Mouse (Mus musculus): ENCODE measurements at regions not wholly inside any gene's neighbourhood (a gene's known extent, or its start where the extent isn't known, plus 50 kb on each side); places are given as distances from the start of the nearest gene placed in this dataset.

DNA sequence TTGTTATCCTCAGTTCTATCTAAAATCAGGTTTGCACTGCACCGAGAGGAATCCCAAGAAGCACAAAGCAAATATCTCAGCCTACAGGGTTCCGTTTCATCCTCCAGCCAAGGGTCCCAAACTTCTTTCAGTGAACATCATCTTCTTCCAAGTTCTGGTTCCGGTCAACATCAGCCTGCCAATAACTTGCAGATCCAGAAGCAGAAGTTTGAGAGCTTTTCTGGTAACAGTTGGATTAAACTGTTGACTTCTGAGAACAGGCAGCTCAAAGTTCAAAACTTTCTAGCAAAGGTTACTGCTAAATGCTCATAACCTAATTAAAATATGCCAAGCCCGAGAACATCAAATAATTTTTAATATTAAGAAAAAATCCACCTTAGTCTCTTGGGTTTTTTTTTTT, 237.0 kb upstream of the Gm37988 start:
- no peak overlapping the region for H3K4me3 ChIP-seq (replicated peaks)
- no peak for TF ChIP-seq GATA1 (IDR thresholded peaks at IDR 0.05; ENCODE audit: low read length)
- TF ChIP-seq TAL1 (IDR thresholded peaks at IDR 0.05; ENCODE audit: low read length), result no peak
- peaks cover 11% of the 10 kb centered on the region for H3K27me3 ChIP-seq (ENCODE audit: control insufficient read depth)
- H3K9me3 ChIP-seq (ENCODE audit: control insufficient read depth, low read length), result 0 out of 2 replicates have a peak, but pooled peaks cover 2% of the 10 kb centered on the region
- peaks cover 3% of the 10 kb centered on the region; the same call in 1 of the 2 replicates for H3K4me1 ChIP-seq (ENCODE audit: control insufficient read depth)
- no peaks in the 10 kb centered on the region for H3K36me3 ChIP-seq (ENCODE audit: control insufficient read depth)

DNA sequence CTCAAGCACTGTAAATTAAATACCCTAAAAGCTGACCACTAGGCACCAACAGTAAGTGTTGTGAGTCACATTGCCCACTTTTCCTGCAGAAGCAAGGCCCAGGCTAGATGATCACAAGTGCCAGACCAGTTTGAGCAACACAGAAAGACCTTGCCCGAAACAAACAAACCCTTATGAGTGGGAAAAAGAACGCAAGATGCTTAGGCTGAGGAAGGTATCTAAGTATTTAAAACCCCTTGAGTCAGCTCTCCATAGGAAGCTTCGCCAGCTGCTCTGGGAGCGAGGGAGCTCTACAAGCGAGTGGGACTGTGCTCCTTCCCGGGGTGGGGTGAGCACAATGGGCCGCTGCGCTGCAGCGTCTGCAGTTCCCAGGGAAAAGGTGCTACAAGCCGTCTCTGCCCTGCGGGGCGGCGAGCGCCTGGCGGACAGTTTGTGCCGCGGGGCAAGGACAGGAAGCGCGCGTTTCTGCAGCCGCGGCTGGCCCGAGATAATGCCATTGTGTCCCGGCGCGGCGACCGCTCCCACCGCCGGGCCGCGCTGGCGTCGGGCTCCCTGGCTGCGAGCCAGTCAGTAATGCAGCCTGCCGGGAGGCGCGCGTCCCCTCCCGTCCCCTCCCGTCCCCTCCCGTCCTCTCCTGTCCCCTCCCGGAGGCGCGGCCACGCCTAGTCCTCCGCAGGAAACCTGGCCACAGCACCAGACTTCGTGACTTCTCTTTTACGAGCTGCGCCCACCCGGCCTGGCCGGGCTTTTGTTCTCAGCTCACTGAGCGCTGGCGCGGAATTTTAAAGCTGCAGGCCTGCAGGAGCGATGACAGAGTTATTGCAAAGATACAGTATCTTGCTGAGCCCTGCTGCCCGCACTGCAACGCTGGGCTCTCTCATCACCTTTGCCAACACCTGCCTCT, 236.1 kb upstream of the Gm37988 start:
- Histone ChIP-seq H3K4me1 (ENCODE audit: control insufficient read depth) (peaks cover 3% of the 10 kb centered on the region; the same call in 1 of the 2 replicates), H3K9me3 (ENCODE audit: control insufficient read depth, low read length) (0 out of 2 replicates have a peak, but pooled peaks cover 2% of the 10 kb centered on the region), H3K4me3 (replicated peaks) (peak overlapping the region; percentile 36), H3K36me3 (ENCODE audit: control insufficient read depth) (no peaks in the 10 kb centered on the region), H3K27me3 (ENCODE audit: control insufficient read depth) (peaks cover 11% of the 10 kb centered on the region)
- TF ChIP-seq GATA1 (IDR thresholded peaks at IDR 0.05; ENCODE audit: low read length) (no peak), TAL1 (IDR thresholded peaks at IDR 0.05; ENCODE audit: low read length) (no peak)

DNA sequence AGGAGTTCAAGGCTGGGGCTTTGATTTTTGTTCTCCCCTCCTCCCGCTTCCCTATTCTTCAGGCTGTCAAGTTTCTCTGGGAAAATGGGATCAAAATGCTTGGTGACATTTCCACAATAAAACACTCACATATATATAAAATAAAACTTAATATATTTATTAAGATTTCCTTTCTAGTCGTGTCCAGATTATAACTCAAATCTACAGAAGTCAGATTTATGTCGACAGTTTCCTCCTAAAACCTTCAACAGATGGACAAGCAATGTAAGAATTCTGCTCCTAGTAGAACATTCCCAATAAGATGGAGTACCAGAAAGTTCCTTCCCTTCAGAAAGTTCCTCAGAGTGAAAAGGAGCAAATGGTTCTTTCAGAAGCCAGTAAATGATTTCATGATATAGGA, 235.4 kb upstream of the Gm37988 start:
- TF ChIP-seq GATA1 (IDR thresholded peaks at IDR 0.05; ENCODE audit: low read length) (no peak), TAL1 (IDR thresholded peaks at IDR 0.05; ENCODE audit: low read length) (no peak)
- Histone ChIP-seq H3K4me3 (replicated peaks) (no peak overlapping the region), H3K36me3 (ENCODE audit: control insufficient read depth) (no peaks in the 10 kb centered on the region), H3K4me1 (ENCODE audit: control insufficient read depth) (peaks cover 3% of the 10 kb centered on the region; the same call in 1 of the 2 replicates), H3K9me3 (ENCODE audit: control insufficient read depth, low read length) (0 out of 2 replicates have a peak, but pooled peaks cover 2% of the 10 kb centered on the region), H3K27me3 (ENCODE audit: control insufficient read depth) (peaks cover 11% of the 10 kb centered on the region)

DNA sequence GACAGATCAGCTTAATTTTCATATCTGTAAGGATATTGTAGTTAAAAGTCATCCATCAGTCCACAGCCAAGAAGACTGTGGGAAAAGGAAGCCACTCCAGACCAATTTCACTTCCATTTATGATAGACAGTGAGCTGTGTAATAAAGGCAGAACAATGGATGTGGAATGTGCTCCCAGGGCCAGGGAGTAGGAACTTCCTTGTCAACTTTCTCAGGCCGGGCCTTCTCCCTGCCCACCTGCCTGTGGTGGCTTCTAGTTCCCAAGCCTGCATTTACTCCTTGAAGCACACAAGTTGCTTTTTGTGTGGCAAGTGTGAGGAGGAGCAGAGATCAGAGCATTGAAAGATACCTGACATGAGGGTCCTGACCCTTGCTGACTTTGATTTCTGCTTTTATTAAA, 233.6 kb upstream of the Gm37988 start:
- peaks cover 11% of the 10 kb centered on the region for H3K27me3 ChIP-seq (ENCODE audit: control insufficient read depth)
- H3K9me3 ChIP-seq (ENCODE audit: control insufficient read depth, low read length), result no peaks in the 10 kb centered on the region
- peaks cover 3% of the 10 kb centered on the region; the same call in 1 of the 2 replicates for H3K4me1 ChIP-seq (ENCODE audit: control insufficient read depth)
- no peak overlapping the region for H3K4me3 ChIP-seq (replicated peaks)
- H3K36me3 ChIP-seq (ENCODE audit: control insufficient read depth), result no peaks in the 10 kb centered on the region
- no peak for TF ChIP-seq TAL1 (IDR thresholded peaks at IDR 0.05; ENCODE audit: low read length)
- no peak for TF ChIP-seq GATA1 (IDR thresholded peaks at IDR 0.05; ENCODE audit: low read length)

DNA sequence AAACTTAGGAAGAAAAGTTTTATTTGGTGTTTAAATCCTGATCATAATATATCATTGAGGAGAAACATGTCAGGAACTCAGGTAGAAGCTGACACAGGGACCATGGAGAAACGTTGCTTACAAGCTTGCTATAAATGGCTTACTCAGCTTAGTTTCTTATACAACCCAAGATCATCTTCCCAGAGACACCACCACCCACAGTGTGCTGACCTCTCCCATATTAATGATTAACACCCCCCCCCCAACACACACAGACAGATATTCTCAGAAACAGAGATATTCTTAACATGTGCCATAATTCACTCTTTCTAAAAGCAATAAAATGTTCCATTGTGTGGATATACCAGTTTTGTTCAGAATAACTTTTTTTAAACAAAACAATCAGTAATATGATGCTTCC, 230.7 kb upstream of the Gm37988 start:
- H3K36me3 ChIP-seq (ENCODE audit: control insufficient read depth), result no peaks in the 10 kb centered on the region
- H3K4me1 ChIP-seq (ENCODE audit: control insufficient read depth), result no peaks in the 10 kb centered on the region
- no peak overlapping the region for H3K4me3 ChIP-seq (replicated peaks)
- no peaks in the 10 kb centered on the region for H3K9me3 ChIP-seq (ENCODE audit: control insufficient read depth, low read length)
- no peak for TF ChIP-seq GATA1 (IDR thresholded peaks at IDR 0.05; ENCODE audit: low read length)
- TF ChIP-seq TAL1 (IDR thresholded peaks at IDR 0.05; ENCODE audit: low read length), result no peak
- H3K27me3 ChIP-seq (ENCODE audit: control insufficient read depth), result peaks cover 2% of the 10 kb centered on the region

DNA sequence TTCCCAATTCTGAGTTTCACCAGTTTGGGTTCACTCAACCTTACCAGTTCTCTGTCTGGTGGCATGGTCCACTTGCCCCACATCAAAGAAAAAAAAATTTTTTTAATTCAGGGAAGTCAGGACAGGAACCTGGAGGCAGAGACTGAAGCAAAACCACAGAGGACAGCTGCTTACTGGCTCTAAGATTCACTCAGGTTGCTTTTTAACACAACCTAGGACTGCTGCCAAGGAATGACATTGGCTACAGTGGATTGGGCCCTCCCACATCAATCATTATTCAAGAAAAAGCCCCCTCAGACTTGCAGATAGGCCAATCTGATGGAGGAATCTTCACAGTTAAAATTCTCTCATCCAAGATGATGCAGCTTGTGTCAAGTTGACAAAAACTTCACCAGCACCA, 225.2 kb upstream of the Gm37988 start:
- H3K36me3 ChIP-seq (ENCODE audit: control insufficient read depth), result no peaks in the 10 kb centered on the region
- no peaks in the 10 kb centered on the region for H3K27me3 ChIP-seq (ENCODE audit: control insufficient read depth)
- TF ChIP-seq GATA1 (IDR thresholded peaks at IDR 0.05; ENCODE audit: low read length), result no peak
- no peak for TF ChIP-seq TAL1 (IDR thresholded peaks at IDR 0.05; ENCODE audit: low read length)
- H3K9me3 ChIP-seq (ENCODE audit: control insufficient read depth, low read length), result no peaks in the 10 kb centered on the region
- H3K4me1 ChIP-seq (ENCODE audit: control insufficient read depth), result no peaks in the 10 kb centered on the region
- no peak overlapping the region for H3K4me3 ChIP-seq (replicated peaks)

DNA sequence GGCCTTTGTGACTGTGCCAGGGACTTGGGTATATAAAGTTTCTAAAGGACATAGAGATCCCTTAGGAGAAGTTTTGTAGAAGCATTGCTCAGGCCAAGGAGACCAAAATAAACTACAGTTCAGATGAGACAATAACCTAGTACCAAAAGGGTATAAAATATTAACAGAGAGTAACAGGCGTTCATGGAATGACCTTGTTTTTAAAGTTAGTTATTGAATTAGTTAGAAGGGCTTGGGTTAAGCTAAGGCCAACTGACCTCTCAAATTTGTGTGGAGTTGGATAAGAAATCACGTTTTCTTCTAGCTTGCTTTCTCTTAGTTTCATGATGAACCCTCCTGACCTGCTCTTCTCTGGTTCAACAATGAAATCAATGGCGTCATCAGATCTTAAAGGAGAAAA, 209.8 kb upstream of the Gm37988 start:
- TF ChIP-seq GATA1 (IDR thresholded peaks at IDR 0.05; ENCODE audit: low read length) (no peak), TAL1 (IDR thresholded peaks at IDR 0.05; ENCODE audit: low read length) (no peak)
- no peak overlapping the region for H3K4me3 ChIP-seq (replicated peaks)
- H3K27me3 ChIP-seq (ENCODE audit: control insufficient read depth), result no peaks in the 10 kb centered on the region
- peaks cover 3% of the 10 kb centered on the region for H3K4me1 ChIP-seq (ENCODE audit: control insufficient read depth)
- H3K36me3 ChIP-seq (ENCODE audit: control insufficient read depth), result no peaks in the 10 kb centered on the region
- H3K9me3 ChIP-seq (ENCODE audit: control insufficient read depth, low read length), result no peaks in the 10 kb centered on the region

DNA sequence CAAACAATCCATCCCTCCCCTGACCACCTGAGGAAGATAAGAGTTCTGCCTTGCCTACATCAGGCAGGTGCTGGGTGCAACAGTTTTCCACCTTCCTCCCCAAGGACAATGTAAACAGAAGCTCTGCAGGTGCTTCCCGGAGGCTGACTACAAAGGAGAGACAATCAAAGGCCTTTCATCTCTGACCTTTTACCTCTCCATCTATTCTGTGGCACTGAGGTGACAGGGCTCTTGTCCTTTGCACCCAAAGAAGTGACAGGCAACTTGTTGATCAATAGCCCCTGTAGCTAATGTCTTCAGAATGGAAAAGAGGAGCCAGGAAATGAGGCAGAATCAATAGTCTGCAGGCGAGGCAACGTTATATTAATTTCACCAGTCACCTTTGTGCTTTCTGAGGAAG, 209.3 kb upstream of the Gm37988 start:
- H3K9me3 ChIP-seq (ENCODE audit: control insufficient read depth, low read length), result no peaks in the 10 kb centered on the region
- no peak for TF ChIP-seq TAL1 (IDR thresholded peaks at IDR 0.05; ENCODE audit: low read length)
- no peak for TF ChIP-seq GATA1 (IDR thresholded peaks at IDR 0.05; ENCODE audit: low read length)
- H3K4me1 ChIP-seq (ENCODE audit: control insufficient read depth), result peaks cover 3% of the 10 kb centered on the region
- no peak overlapping the region for H3K4me3 ChIP-seq (replicated peaks)
- H3K27me3 ChIP-seq (ENCODE audit: control insufficient read depth), result no peaks in the 10 kb centered on the region
- no peaks in the 10 kb centered on the region for H3K36me3 ChIP-seq (ENCODE audit: control insufficient read depth)

DNA sequence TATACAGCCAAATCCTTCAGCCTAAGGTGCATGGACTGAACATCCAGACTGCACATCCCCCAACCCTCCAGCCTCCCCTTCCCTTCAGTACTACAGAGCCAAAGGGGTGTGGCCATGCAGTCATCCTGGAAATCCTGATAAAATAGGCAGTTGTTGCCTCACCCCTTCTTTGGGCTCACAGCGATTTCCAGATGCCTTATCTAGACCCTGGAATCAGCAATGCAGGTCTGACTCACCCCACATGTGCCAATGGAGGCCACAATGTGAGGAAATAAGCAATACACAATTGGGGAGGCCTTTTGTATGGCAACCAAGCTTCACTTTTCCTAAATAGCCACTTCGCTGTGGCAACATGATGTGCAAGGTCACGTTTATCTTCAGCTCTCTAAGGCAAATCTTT, 205.3 kb upstream of the Gm37988 start:
- no peak overlapping the region for H3K4me3 ChIP-seq (replicated peaks)
- H3K4me1 ChIP-seq (ENCODE audit: control insufficient read depth), result peaks cover 3% of the 10 kb centered on the region
- H3K9me3 ChIP-seq (ENCODE audit: control insufficient read depth, low read length), result no peaks in the 10 kb centered on the region
- TF ChIP-seq GATA1 (IDR thresholded peaks at IDR 0.05; ENCODE audit: low read length), result no peak
- TF ChIP-seq TAL1 (IDR thresholded peaks at IDR 0.05; ENCODE audit: low read length), result no peak
- H3K27me3 ChIP-seq (ENCODE audit: control insufficient read depth), result no peaks in the 10 kb centered on the region
- H3K36me3 ChIP-seq (ENCODE audit: control insufficient read depth), result no peaks in the 10 kb centered on the region
